Mouse (Mus musculus) stomach, postnatal 0 days (tissue): ENCODE measurements around the gene Slc16a9. TPM values are rescaled to one million over a fixed set of nuclear protein-coding genes. Genes with fewer than 3 reads are reported as not detected.

Experiments
- ATAC-seq: fragments of 200-750 bp; cut with Nextera tagmentation; 2 replicates; pipeline ENCODE4 v1.8.0; 2017; ENCODE audit not compliant: low FRiP score, low TSS enrichment
- DNase-seq: peaks from one replicate; pipeline ENCODE4 v3.0.0-alpha.2; 2016; ENCODE audit warnings: low spot score
- H3K27ac ChIP-seq: fragments of 300-500 bp; sonication (generic); replicated peaks from 2 replicates; pipeline ENCODE4 v1.5.1; 2014; ENCODE audit warnings: mild to moderate bottlenecking, control low read depth
- H3K27me3 ChIP-seq: fragments of 300-500 bp; sonication (generic); 2 replicates; pipeline ENCODE4 v1.6.1; 2014; ENCODE audit warnings: low read length; ENCODE audit not compliant: control insufficient read depth, insufficient read depth
- H3K36me3 ChIP-seq: fragments of 300-500 bp; sonication (generic); 2 replicates; pipeline ENCODE4 v1.6.1; 2014; ENCODE audit warnings: low read length, mixed read lengths; ENCODE audit not compliant: control insufficient read depth, insufficient read depth
- H3K4me1 ChIP-seq: fragments of 300-500 bp; sonication (generic); replicated peaks from 2 replicates; pipeline ENCODE4 v1.6.1; 2014; ENCODE audit warnings: antibody characterized with exemption; ENCODE audit not compliant: control insufficient read depth, insufficient read depth
- H3K4me2 ChIP-seq: fragments of 300-500 bp; sonication (generic); replicated peaks from 2 replicates; pipeline ENCODE4 v1.6.1; 2014; ENCODE audit warnings: low read depth, mild to moderate bottlenecking, control low read depth, moderate library complexity
- H3K4me3 ChIP-seq: fragments of 300-500 bp; sonication (generic); 2 replicates; pipeline ENCODE4 v1.5.1; 2014; ENCODE audit warnings: low read depth, low read length, control low read depth
- H3K9ac ChIP-seq: fragments of 300-500 bp; sonication (generic); 2 replicates; pipeline ENCODE4 v1.6.1; 2014; ENCODE audit warnings: mild to moderate bottlenecking, low read length, control low read depth, mixed read lengths
- H3K9me3 ChIP-seq: fragments of 300-500 bp; sonication (generic); 2 replicates; pipeline ENCODE4 v1.6.1; 2016; ENCODE audit warnings: low read length; ENCODE audit not compliant: control insufficient read depth
- CTCF ChIP-seq: IDR thresholded peaks from 2 replicates; pipeline ENCODE4 v1.5.1; 2016; ENCODE audit warnings: antibody characterized with exemption, low read depth, mild to moderate bottlenecking, moderate library complexity
- EP300 ChIP-seq: optimal IDR thresholded peaks from 2 replicates; pipeline ENCODE3; 2016; ENCODE audit warnings: antibody characterized with exemption
- WGBS: fragments of 180-500 bp; shearing (Covaris S2); extraction: QIAGEN DNeasy Blood & Tissue Kit; methylation state at CpG from one replicate; pipeline ENCODE4 v1.1.7; 2014; 5-methylcytosine and 5-hydroxymethylcytosine counted together
- polyA plus RNA-seq: library from polyadenylated mRNA; unstranded; fragments of >200 nt; fragmentation: Nextera tagmentation; extraction: Ambion mirVana; gene quantifications from 2 replicates; pipeline ENCODE4 v1.2.1, GENCODE M21; 2015

Gene Slc16a9
- polyA plus RNA-seq, 1 experiment from 2014 or later: 2.9 TPM

DNA sequence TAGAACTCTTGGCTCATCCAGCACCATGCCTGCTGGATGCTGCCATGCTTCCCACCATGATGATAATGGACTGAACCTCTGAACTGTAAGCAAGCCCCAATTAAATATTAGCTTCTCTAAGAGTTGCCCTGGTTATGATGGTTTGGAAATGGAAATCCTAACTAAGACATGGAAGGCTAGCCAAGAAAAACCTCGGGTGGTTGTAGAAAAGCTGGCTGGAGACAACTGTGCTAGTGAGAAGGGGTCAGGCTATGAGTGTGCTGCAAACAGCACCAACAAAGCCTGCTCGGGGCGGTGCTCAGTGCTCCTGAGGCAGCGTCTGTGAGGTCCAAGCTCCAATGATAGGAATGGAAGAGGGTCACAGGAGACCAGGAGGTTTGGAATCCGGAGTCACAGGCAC lies 65.7 kb downstream of the Slc16a9 start:
- Histone ChIP-seq H3K9me3 (no peaks in the 10 kb centered on the region), H3K4me3 (no peak overlapping the region), H3K36me3 (no peaks in the 10 kb centered on the region), H3K4me2 (no peak overlapping the region), H3K9ac (no peak overlapping the region), H3K27ac (no peak overlapping the region), H3K27me3 (no peaks in the 10 kb centered on the region), H3K4me1 (no peaks in the 10 kb centered on the region)
- DNase-seq: no peak
- no peak for TF ChIP-seq CTCF
- no peak for TF ChIP-seq EP300
- WGBS: 76% methylated on average over 5 of the region's 5 CpGs
- ATAC-seq: no peak

DNA sequence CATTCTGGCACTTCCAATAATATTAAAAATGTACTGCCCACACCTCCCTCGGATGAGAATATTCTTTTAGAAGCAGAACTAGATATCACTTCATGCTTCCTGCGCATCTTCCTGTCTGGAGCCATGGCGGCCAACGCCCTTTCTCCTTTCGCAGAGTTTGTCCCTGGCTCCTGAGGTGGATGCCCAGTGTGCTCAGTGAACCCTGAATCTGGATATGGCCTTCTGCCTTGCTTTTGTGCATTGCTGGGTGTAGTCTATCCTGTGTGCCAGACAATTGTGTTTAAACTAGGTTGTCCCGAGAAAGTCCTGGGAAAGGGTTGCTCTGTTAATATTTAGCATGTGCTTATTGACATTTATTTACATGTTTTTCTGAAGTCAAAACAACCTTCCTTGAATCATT lies 71.0 kb downstream of the Slc16a9 start:
- no peak for DNase-seq
- Histone ChIP-seq H3K4me3 (no peak overlapping the region), H3K36me3 (no peaks in the 10 kb centered on the region), H3K9ac (no peak overlapping the region), H3K27ac (no peak overlapping the region), H3K4me1 (no peaks in the 10 kb centered on the region), H3K9me3 (no peaks in the 10 kb centered on the region), H3K4me2 (no peak overlapping the region), H3K27me3 (no peaks in the 10 kb centered on the region)
- ATAC-seq: no peak
- TF ChIP-seq EP300 (no peak), CTCF (no peak)
- 82% methylated on average over 6 of the region's 6 CpGs for WGBS

DNA sequence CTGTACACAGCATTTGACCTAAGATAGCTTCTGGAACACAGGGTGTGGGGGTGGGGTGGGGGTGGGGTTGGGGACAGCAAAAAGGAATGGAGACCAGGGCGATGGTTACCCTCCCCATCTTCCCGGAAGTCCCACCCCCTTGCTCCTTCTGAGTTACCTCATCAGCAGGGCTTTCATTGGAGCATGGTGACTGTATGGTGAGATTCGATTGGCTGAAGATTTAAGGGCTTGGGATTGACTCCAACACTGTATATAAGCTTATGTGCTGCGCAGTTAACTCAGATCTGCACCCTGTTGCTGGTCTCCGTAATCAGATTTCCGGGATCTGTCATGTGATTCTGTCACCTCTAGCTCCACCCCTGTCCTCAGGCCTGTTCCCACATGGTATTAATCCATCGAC lies 72.0 kb downstream of the Slc16a9 start:
- no peak for ATAC-seq
- no peaks in the 10 kb centered on the region for H3K27me3 ChIP-seq
- WGBS: 86% methylated on average over 7 of the region's 7 CpGs
- DNase-seq: no peak
- no peak overlapping the region for H3K27ac ChIP-seq
- H3K4me3 ChIP-seq: no peak overlapping the region
- no peaks in the 10 kb centered on the region for H3K36me3 ChIP-seq
- H3K9ac ChIP-seq: no peak overlapping the region
- H3K9me3 ChIP-seq: no peaks in the 10 kb centered on the region
- H3K4me1 ChIP-seq: no peaks in the 10 kb centered on the region
- no peak overlapping the region for H3K4me2 ChIP-seq
- TF ChIP-seq CTCF (no peak), EP300 (no peak)

GRCm38 (mm10) chr10:70317394-70317965 lies 72.6 kb downstream of the Slc16a9 start:
- Histone ChIP-seq H3K4me1 (no peaks in the 10 kb centered on the region), H3K9me3 (no peaks in the 10 kb centered on the region), H3K27me3 (no peaks in the 10 kb centered on the region), H3K36me3 (no peaks in the 10 kb centered on the region), H3K4me3 (no peak overlapping the region), H3K4me2 (no peak overlapping the region), H3K9ac (no peak overlapping the region), H3K27ac (no peak overlapping the region)
- DNase-seq: no peak
- no peak for TF ChIP-seq CTCF
- no peak for TF ChIP-seq EP300
- 82% methylated on average over 13 of the region's 13 CpGs for WGBS
- no peak for ATAC-seq

- Histone ChIP-seq H3K4me1 (no peaks in the 10 kb centered on the region), H3K4me2 (no peak overlapping the region), H3K4me3 (no peak overlapping the region), H3K36me3 (no peaks in the 10 kb centered on the region), H3K9me3 (no peaks in the 10 kb centered on the region), H3K27me3 (no peaks in the 10 kb centered on the region), H3K27ac (no peak overlapping the region), H3K9ac (no peak overlapping the region)
- 8% methylated on average over 3 of the region's 3 CpGs for WGBS
- TF ChIP-seq EP300 (no peak), CTCF (peak; percentile 91)
- peak; percentile 19 for DNase-seq
- peak; percentile 26; the same call in 1 of the 2 replicates for ATAC-seq
Measured at GRCm38 (mm10) chr10:70318630-70319029, 73.7 kb downstream of the Slc16a9 start.

DNA sequence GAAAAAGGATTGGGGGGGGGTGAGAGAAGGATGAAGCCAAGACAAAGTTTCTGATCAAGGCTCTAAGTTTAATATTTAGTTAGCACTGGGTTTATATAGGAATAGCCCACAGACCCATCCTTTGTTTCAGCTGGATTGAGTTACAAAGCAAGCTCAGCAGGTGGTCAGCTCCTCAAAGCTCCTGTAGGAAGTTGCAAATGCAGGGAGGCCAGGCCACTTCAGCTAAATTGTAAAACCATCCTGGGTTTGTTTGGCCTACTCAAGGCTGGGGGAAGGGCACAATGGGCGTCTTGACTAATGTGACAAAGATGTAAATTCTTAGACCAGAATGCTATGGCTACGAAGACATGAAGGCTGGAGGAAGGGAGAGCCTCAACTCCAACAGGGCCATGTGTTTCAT lies 80.6 kb downstream of the Slc16a9 start:
- Histone ChIP-seq H3K4me2 (no peak overlapping the region), H3K27ac (no peak overlapping the region), H3K9me3 (no peaks in the 10 kb centered on the region), H3K4me1 (no peaks in the 10 kb centered on the region), H3K9ac (no peak overlapping the region), H3K4me3 (no peak overlapping the region), H3K36me3 (no peaks in the 10 kb centered on the region), H3K27me3 (no peaks in the 10 kb centered on the region)
- ATAC-seq (no peak), DNase-seq (no peak)
- TF ChIP-seq CTCF: no peak
- TF ChIP-seq EP300: no peak
- WGBS: 32% methylated on average over 2 of the region's 2 CpGs
